Mouse (Mus musculus): ENCODE measurements at regions not wholly inside any gene's neighbourhood (a gene's known extent, or its start where the extent isn't known, plus 50 kb on each side); places are given as distances from the start of the nearest gene placed in this dataset.

GRCm38 (mm10) chr15:60104126-60104525 is 87.7 kb upstream of the 4933412E24Rik start:
- DNase-seq (ENCODE audit: low read depth, low spot score): no peak

DNA sequence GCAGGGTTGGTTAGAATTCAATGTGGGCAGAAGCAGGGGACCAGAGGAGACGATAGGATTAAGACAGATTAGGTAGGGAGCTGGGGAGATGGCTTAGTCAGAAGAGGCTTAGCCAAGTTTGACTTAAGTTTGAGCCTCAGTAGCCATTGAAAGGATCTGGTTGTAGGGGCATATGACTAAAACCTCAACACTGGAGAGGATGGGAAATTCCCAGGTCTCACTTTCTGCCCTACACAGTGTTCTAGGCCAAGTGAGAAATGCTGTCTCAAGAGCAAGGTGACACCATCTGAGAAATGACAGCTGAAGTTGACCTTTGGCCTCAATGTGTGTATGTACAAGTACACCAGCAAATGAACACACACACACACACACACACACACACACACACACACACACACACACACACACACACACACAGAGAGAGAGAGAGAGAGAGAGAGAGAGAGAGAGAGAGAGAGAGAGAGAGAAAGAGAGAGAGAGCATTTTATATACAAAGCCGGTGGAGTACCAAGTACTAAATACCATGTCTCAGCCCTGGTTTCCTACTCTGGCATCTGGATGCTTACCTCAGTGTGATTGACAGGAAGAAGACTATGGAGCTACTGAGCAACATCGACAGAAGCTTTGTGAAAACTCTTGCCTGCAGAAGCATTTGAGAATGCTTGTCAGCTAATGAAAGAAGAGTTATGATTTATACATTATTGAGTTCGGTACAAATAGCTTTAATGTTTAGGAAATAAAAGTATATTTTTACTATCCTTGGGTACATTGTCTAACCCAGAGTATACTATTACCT is 85.3 kb upstream of the 4933412E24Rik start:
- DNase-seq (ENCODE audit: low read depth, low spot score): no peak

GRCm38 (mm10) chr15:60097141-60097540 is 80.7 kb upstream of the 4933412E24Rik start:
- peak; percentile 26 for DNase-seq (ENCODE audit: low read depth, low spot score)

DNA sequence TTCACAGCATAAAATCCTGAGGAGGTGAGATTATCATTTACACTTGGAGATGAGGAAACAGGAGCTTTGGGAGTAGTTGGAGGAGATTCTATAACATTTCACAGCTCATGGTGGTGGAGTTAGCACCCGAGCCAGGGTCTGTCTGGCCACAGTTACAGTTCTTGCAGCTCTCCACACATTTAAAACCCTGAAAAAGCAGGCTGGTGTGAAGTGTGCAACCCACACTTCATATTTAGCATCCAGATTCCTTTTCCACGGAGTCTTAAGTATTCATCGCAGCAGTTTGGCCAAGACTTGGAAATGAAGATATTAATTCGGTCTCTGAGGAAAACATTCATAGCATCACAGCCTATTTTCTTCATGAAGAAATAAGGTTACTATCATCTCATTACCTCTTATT is 79.7 kb upstream of the 4933412E24Rik start:
- no peak for DNase-seq (ENCODE audit: low read depth, low spot score)

GRCm38 (mm10) chr15:60089921-60090320 is 73.5 kb upstream of the 4933412E24Rik start:
- DNase-seq (ENCODE audit: low read depth, low spot score): no peak

GRCm38 (mm10) chr15:60088964-60089899 is 72.8 kb upstream of the 4933412E24Rik start:
- no peak for DNase-seq (ENCODE audit: low read depth, low spot score)

All from embryo, embryonic 11.5 days (tissue).